Mouse (Mus musculus): ENCODE data around the gene Mbtps2.
A peak's percentile ranks its signal among the peaks of the same experiment; 100 is the strongest.

The Mbtps2 gene

DNA sequence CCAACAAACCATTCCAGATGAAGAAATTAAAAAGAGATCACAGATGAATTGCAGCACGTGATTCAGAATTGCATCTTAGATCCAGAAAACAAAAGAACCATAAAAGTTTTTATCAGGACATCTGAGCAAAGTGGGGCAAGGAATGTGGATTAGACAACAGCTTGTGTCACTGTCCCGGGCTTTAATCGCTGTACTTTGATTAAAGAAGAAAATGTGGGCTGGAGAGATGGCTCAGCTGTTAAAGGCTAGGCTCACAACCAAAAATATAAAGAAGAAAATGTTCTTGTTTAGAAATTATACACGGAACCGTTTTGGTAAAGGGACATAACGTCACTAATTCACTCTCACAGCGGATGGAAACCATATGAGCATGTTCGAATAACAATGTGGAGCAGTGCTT lies 98.5 kb downstream of the Mbtps2 start:
- DNase-seq: no peak

DNA sequence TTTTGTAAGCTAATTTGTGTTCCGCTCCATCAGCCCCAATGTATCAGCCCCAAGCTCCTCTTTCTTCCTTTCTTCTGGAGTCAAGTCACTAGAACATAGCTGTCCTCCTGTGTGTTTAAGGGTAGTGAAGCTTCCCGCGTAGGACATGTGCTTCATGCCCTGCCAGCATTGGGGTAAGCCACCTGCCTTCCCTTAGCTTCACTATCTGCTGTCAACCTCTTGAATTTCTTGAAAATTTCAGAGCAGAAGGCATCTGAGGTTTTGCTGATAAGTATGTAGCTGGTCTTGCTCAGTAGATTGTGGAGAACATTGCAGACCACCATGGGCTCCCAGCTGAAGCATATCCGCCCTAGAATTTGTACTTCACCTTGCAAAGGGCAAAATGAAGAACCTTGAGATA lies 105.4 kb downstream of the Mbtps2 start:
- DNase-seq: no peak

DNA sequence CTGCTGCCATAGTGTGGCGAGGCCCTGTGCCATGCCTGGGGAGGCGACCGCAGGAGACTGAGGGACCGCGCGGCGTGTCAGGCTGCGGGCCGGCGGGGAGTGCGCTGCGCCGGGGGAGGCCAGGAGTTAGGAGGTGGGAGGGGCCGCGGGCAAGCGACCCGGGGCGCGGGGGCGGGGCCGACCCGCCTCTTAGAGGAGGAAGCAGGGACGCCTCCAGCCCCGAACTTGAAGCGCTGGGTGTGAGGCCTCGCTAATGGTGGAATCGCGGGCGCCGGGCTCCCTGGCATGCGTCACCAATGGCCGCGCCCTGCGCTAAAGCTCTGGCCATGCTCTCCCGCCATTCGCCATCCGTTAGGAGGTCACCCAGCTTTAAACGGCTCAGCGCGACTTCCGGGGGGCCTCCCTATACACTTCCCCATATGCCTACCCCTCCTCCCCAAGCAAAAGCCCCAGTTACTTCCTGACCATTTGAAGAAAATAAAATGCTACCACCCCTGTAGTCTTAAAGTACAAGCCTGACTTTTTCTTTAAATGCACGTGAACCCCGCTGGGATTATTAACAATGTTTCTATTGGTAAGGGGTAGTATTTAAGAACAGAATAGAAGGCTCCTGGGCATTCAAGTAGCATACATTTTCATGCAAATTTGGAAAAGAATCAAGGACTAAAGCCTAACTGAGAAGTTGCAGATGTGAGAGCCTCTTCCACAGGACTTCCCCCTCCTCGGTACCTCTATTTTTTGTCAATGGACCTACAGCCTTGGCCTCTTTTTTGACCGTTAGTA lies 106.4 kb downstream of the Mbtps2 start, which contains the start of gene Sms:
Sms (minus strand) TSS at position 344 of the 783 bp plus-strand sequence.
- DNase-seq: peak; percentile 53

DNA sequence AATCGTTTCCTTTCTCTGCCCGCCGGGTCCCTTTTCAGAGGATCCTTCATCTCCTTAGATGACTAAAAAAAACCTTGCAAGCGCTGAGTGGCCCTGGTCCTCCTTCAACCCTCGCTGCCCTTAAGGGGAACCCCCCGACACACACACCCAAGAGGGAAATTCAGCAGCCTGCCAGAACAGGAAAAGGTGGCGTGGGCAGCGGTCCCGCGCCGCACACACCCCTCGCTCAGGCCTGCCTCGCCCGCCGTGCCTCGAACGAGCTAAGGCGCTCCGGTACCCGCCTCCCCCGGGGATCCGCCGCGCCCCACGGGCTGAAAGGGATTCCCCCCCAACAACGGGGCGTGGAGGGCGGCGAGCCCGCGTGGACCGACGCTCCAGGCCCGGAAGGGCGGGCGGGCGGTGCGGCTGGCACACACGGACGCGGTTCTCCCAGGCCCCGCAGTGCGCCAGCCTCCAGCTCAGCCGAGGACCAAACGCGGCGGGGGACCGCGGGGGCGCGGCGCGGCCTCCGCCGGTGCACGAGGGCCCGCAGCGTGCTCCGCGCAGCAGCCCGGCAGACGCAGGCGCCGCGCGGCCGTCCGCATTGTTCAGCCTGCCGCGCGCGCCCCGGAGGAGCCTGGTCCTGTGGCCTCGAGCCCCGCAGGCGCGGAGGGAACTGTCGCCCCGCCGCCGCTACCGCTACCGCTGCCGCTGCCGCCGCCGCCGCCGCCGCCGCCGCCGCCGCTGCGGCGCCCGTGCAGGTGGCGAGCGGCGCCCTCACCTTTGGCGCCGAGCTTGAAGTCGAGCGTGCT lies 107.2 kb downstream of the Mbtps2 start:
- peak; percentile 41 for DNase-seq

DNA sequence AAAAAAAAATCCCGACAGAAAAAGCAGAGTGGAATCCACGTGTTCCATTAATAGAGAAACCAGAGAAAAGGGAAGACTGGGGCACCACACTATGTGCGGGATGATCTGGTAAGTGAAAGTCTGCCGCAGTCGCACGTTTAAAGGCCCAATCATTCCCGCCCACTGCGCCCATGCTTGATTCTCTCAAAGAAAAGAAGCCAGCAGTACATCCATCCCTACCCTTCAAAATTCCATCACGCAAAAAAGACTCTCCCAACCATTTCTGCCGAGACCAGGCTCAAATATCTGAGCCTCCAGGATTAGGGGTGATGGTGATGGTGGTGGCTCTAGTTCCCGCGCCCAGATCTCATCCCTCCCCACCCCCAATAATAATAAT lies 107.8 kb downstream of the Mbtps2 start:
- no peak for DNase-seq

DNA sequence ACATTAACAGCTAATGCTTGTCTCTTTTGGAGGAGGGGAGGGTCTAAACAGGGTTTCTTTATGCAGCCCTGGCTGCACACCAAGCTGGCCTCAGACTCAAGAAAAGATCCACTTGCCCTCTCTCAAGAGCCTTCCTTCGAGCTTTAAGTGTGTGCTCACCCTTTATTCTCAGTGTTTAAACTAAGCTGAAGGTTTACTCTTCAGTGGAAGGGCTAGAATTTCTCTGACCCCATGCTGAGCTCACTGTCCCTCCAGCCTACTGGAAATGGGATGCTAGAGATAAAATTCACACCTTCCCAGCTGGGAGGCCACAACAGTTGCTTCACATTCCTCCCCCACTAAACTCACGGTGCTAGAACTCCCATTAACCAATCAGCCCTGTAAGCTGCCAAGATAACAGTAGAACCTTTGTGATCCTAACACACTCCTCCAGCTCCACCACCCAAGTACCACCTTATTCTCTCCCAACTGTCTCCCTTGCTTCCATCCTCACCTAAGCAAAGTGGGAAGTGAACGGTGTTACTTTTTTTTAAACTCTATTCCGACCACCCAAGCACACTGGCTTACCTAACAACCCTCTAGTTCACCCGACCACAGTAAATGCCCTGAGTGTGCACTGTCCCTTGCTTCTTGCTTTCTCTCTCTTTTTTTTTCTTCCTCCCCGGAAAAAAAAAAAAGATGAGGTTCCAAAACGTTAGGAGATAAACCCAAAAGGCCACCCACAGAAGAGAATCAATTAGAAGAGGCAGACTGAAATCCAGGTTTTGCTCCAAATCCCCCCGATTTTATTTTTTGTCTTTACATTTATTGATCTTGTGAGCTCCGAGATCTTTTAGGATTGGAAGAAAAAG lies 108.4 kb downstream of the Mbtps2 start:
- DNase-seq: no peak

DNA sequence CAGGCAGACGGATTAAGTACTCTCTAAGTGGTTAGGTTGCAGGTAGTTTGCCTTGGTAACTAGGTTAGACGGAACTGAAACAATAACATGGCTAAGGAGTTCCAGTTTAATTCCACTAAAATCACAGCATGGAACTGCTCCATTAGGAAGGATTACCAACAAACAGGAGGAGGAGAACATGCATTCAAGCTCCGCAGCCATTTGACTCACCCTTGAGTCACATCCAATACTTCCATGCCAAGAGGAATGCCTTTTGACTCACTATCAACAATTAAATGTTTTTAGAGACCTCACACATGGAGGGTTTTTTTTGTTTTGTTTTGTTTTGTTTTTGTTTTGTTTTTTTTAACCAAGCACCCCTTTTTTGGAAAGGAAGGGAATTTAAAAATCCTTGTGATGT lies 109.7 kb downstream of the Mbtps2 start:
- no peak for DNase-seq

DNA sequence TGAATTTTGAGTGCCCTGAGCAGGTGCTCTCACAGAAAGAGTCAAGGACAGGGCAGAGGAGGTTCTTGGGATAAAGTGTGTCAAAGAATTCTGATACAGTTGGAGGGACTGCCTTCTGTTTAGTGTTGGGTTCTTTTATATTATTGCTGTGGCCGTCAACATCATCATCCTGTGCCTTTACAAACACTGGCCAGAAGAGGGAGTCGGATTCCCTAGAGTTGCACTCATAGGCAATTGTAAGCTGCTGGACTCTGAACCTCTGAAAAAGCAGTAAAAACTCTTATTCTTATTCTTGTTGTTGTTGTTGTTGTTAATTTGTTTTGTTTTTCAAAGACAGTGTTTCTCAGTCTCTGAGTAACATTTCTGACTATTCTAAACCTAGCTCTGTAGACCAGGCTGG lies 111.8 kb downstream of the Mbtps2 start:
- DNase-seq: peak; percentile 25
